Mouse (Mus musculus) lung, adult 2 months (tissue): ENCODE measurements around the gene Tpsb2. TPM values are rescaled to one million over a fixed set of nuclear protein-coding genes. Genes with fewer than 3 reads are reported as not detected.

Experiments used
- DNase-seq: peaks from one replicate; pipeline ENCODE4 v3.0.0; 2022
- H3K4me1 ChIP-seq: fragments of 200-500 bp; 2 replicates; pipeline ENCODE4 v1.6.1; 2011; ENCODE audit warnings: low read length; ENCODE audit not compliant: control insufficient read depth, insufficient read depth
- H3K4me3 ChIP-seq: fragments of 200-500 bp; replicated peaks from 2 replicates; pipeline ENCODE3; 2011; ENCODE audit warnings: low read depth, mild to moderate bottlenecking, control low read depth, low read length; ENCODE audit errors: extremely low read depth
- CTCF ChIP-seq: fragments of 200-500 bp; IDR thresholded peaks from 2 replicates; pipeline ENCODE4 v1.5.1; 2011; ENCODE audit warnings: mild to moderate bottlenecking, low read length, control low read depth; ENCODE audit not compliant: insufficient read depth
- POLR2A ChIP-seq: fragments of 200-500 bp; IDR thresholded peaks from 2 replicates; pipeline ENCODE4 v1.6.1; 2011; ENCODE audit warnings: low read depth, mild to moderate bottlenecking, control low read depth, low read length, borderline replicate concordance; ENCODE audit errors: extremely low read depth
- WGBS: fragments of 180-500 bp; shearing (Covaris S2); methylation state at CpG from one replicate; pipeline ENCODE4 v1.1.7; 2018; 5-methylcytosine and 5-hydroxymethylcytosine counted together
- polyA plus RNA-seq: library from polyadenylated mRNA; depleted of rRNA; stranded (reverse); fragments of >200 nt; gene quantifications from 2 replicates; pipeline ENCODE4 v1.2.3, GENCODE M21; 2012; rRNA removed

The Tpsb2 gene
- polyA plus RNA-seq, 1 experiment, result 6.5 TPM

GRCm38 (mm10) chr17:25414917-25415316, 48.8 kb downstream of the Tpsb2 start:
- 42% methylated on average over 3 of the region's 3 CpGs for WGBS
- no peak for TF ChIP-seq POLR2A
- TF ChIP-seq CTCF, result no peak
- no peak for DNase-seq
- Histone ChIP-seq H3K4me3 (no peak overlapping the region), H3K4me1 (no peaks in the 10 kb centered on the region)

- no peak for TF ChIP-seq POLR2A
- no peak for TF ChIP-seq CTCF
- 20% methylated on average over 6 of the region's 6 CpGs for WGBS
- no peak for DNase-seq
- no peaks in the 10 kb centered on the region for H3K4me1 ChIP-seq
- H3K4me3 ChIP-seq, result no peak overlapping the region
Measured at GRCm38 (mm10) chr17:25415421-25415913, 49.4 kb downstream of the Tpsb2 start.

GRCm38 (mm10) chr17:25416219-25416618, 50.1 kb downstream of the Tpsb2 start:
- TF ChIP-seq CTCF (no peak), POLR2A (no peak)
- no peak overlapping the region for H3K4me3 ChIP-seq
- no peaks in the 10 kb centered on the region for H3K4me1 ChIP-seq
- WGBS, result 20% methylated on average over 3 of the region's 3 CpGs
- no peak for DNase-seq

GRCm38 (mm10) chr17:25417990-25418389, 51.9 kb downstream of the Tpsb2 start:
- no peaks in the 10 kb centered on the region for H3K4me1 ChIP-seq
- DNase-seq, result no peak
- no peak overlapping the region for H3K4me3 ChIP-seq
- 58% methylated on average over 6 of the region's 6 CpGs for WGBS
- TF ChIP-seq POLR2A, result no peak
- no peak for TF ChIP-seq CTCF

Other genes starting within 250 kb of the Tpsb2 start
- gene Ptx4, start 245.5 kb upstream of the Tpsb2 start, polyA plus RNA-seq, result not detected in 2 replicates
- 35.3 and 44.6 TPM in 2 replicates for gene Clcn7, start 232.9 kb upstream of the Tpsb2 start, polyA plus RNA-seq
- gene Ccdc154, start 203.8 kb upstream of the Tpsb2 start, polyA plus RNA-seq, result not detected in 2 replicates
- gene Gm38655, start 190.8 kb upstream of the Tpsb2 start, polyA plus RNA-seq, result 6.2 and 6.9 TPM in 2 replicates
- 9.4 and 10.2 TPM in 2 replicates for gene BC003965, start 181.8 kb upstream of the Tpsb2 start, polyA plus RNA-seq
- 29.8 and 32.0 TPM in 2 replicates for gene Unkl, start 177.9 kb upstream of the Tpsb2 start, polyA plus RNA-seq
- gene Gnptg, start 126.2 kb upstream of the Tpsb2 start, polyA plus RNA-seq, result 46.3 and 55.6 TPM in 2 replicates
- 16.9 TPM in 2 replicates for gene Tsr3, start 126.1 kb upstream of the Tpsb2 start, polyA plus RNA-seq
- 23.8 and 28.3 TPM in 2 replicates for gene Baiap3, start 109.9 kb upstream of the Tpsb2 start, polyA plus RNA-seq
- gene Ube2i, start 91.7 kb upstream of the Tpsb2 start, polyA plus RNA-seq, result 138 and 178 TPM in 2 replicates
- gene Prss34, start 67.9 kb upstream of the Tpsb2 start, polyA plus RNA-seq, result 0.27 and 0.46 TPM in 2 replicates
- gene Prss28, start 57.7 kb upstream of the Tpsb2 start, polyA plus RNA-seq, result not detected in 2 replicates
- not detected in 2 replicates for gene Prss29, start 47.7 kb upstream of the Tpsb2 start, polyA plus RNA-seq
- 0.27 and 0.32 TPM in 2 replicates for gene Tpsab1, start 20.7 kb upstream of the Tpsb2 start, polyA plus RNA-seq
- 0.17 and 0.65 TPM in 2 replicates for gene Tpsg1, start 3.0 kb downstream of the Tpsb2 start, polyA plus RNA-seq
- 1.9 and 3.2 TPM in 2 replicates for gene Cacna1h, start 67.5 kb downstream of the Tpsb2 start, polyA plus RNA-seq
- gene Tekt4, start 88.3 kb downstream of the Tpsb2 start, polyA plus RNA-seq, result 11.4 and 11.9 TPM in 2 replicates
- gene Sstr5, start 131.0 kb downstream of the Tpsb2 start, polyA plus RNA-seq, result 0.06 and 0.08 TPM in 2 replicates
- 0.49 and 0.62 TPM in 2 replicates for gene Sox8, start 204.4 kb downstream of the Tpsb2 start, polyA plus RNA-seq
- gene Lmf1, start 212.8 kb downstream of the Tpsb2 start, polyA plus RNA-seq, result 15.8 and 22.4 TPM in 2 replicates